Mouse (Mus musculus): ENCODE data around the gene P2rx6.

P2rx6 gene

GRCm38 (mm10) chr16:17561751-17562208 is at the start of gene P2rx6:
Gene P2rx6, plus strand, starts transcription at chr16:17561885.
- in situ Hi-C loops (cut with MboI, MseI): no loop called here

DNA sequence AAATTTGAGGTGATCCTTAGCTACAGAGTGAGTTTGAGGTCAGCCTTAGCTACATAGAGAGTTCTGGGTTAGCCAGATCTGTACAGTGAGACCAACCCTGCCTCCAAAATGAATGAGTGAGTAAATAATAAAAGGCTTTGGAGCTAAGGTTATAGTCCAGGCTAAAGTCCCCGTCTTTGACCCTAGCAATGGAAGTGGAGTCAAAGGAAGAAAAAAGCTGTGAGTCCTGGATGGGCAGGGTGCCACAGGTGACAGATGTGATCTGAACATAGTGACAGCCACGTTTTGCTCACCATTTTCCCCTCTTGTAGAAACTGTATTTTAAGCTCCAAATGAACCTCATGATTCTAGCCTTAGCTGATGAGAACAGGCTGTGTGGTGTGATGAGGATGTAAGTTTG is 42.8 kb upstream of the P2rx6 start:
- in situ Hi-C loops (cut with MboI, MseI): loop anchor here in 1 of 2 experiments (10.0 kb wide), 1 partner anchor 56 kb away; no protein-coding TSS in a partner anchor

- in situ Hi-C loops (cut with MboI, MseI): no loop called here
Measured at GRCm38 (mm10) chr16:17524156-17524555, 37.5 kb upstream of the P2rx6 start.

- in situ Hi-C loops (cut with MboI, MseI): no loop called here
Measured at GRCm38 (mm10) chr16:17525524-17525923, 36.2 kb upstream of the P2rx6 start.

- in situ Hi-C loops (cut with MboI, MseI): no loop called here
Measured at GRCm38 (mm10) chr16:17526223-17526622, 35.5 kb upstream of the P2rx6 start.

GRCm38 (mm10) chr16:17527606-17528005 is 34.1 kb upstream of the P2rx6 start:
- in situ Hi-C loops (cut with MboI, MseI): no loop called here

- in situ Hi-C loops (cut with MboI, MseI): no loop called here
Measured at GRCm38 (mm10) chr16:17528276-17528675, 33.4 kb upstream of the P2rx6 start.

DNA sequence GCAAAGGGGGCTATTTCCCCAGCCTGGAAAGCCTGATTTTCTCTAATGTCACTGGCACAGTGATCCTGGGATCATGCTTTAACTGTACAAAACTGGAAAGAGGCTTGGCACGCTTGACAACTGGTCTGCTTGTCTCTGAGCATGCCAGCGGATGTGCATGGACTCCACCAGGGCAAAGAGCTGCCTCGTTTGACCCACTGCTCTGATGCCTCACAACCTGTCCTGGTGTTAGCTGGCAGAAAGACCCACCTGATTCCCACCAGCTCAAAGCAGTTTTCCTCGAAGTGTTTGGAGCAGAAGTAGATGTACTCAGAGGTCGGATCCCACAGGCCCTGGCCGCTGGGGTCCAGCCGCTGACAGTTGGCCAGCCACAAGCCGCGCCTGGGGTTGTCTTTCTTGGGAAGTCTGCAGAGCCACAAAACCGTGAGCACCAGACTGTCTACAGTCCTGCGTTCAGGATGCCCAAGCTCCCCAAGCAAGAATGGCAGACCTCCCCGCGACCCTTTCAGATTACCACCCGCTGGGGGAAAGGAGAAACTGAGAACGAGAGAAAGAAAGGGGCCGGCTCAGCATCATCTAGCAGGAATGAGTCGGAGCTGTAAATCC is 31.6 kb upstream of the P2rx6 start:
- in situ Hi-C loops (cut with MboI, MseI): loop anchor here (5.0 to 10.0 kb wide), 2 partner anchors 73 to 395 kb away; partner anchors contain the start of gene Sdf2l1 (in 1 of the 2)

DNA sequence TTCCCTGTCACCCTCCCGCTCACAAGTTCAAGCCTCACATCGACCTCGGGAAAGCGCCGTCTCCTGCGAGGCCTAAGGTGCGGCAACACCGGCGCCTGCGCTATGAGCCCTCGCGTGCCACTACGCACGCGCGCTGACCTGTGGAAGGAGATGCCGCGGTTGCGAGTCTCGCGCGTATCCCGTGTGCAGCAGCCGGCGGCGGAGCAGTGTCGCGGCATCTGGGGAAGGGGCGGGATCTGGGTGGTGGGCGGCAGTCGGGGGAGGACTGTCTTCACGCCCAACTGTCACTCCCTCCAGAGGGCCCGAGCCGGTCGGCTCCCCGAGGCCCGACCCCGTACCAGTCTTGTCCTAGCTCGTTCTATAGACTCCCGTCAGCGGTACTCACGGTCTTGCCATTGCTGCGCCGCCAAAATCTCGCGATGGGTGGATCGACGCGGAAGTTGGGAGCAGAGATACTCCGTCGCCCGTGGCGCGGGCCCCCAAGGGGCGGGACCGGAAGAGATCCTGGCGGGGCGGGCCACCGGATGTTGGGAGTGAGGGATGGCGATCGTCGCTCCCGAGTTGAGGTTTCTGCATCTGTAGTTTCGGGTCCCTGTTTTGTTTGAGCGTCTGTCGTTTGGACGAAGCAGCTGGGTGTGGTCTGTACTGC is 30.9 kb upstream of the P2rx6 start, which contains the start of gene Thap7:
Gene Thap7 (minus strand): TSS at position 497 of the 649 bp plus-strand sequence.
- in situ Hi-C loops (cut with MboI, MseI): loop anchor here (5.0 to 10.0 kb wide), 2 partner anchors 73 to 396 kb away; partner anchors contain the start of gene Sdf2l1 (in 1 of the 2)

GRCm38 (mm10) chr16:17532271-17532670 is 29.4 kb upstream of the P2rx6 start:
- in situ Hi-C loops (cut with MboI, MseI): loop anchor here (5.0 to 10.0 kb wide), 2 partner anchors 75 to 397 kb away; partner anchors contain the start of gene Sdf2l1 (in 1 of the 2)

DNA sequence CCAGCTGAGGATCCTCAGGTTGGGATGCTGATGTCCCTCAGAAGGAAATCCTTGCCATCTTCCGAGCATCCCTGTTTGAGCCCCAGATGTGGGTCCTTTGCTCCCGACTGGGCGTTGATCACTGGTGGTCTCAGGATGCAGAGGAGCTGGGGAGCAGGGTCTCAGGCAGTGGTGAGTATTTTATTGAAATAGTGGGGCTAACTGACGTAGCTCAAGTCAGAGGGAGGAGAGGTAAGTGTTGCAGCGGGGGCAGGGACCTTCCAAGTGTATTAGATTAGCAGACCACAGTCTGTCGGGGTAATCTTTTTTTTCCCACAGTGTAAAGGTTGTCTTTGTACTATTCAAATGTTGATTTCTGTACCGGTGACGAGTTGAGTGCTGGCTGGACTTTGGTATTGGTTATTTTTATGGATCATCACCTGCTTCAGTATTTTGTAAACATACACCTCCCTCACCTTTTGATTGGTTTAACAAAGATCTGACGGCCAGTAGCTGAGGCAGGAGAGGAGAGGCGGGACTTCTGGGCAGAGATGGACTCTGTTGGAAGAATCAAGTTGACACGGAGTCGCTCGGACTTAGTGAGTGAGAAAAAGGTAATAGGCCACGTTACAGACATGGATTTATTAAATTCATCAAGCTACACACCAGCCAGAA is 28.9 kb upstream of the P2rx6 start:
- in situ Hi-C loops (cut with MboI, MseI): loop anchor here (5.0 to 10.0 kb wide), 2 partner anchors 76 to 398 kb away; partner anchors contain the start of gene Sdf2l1 (in 1 of the 2)

- in situ Hi-C loops (cut with MboI, MseI): loop anchor here in 1 of 2 experiments (10.0 kb wide), 1 partner anchor 402 kb away; the partner anchor contains the start of gene Sdf2l1
Measured at GRCm38 (mm10) chr16:17536584-17536983, 25.1 kb upstream of the P2rx6 start.

DNA sequence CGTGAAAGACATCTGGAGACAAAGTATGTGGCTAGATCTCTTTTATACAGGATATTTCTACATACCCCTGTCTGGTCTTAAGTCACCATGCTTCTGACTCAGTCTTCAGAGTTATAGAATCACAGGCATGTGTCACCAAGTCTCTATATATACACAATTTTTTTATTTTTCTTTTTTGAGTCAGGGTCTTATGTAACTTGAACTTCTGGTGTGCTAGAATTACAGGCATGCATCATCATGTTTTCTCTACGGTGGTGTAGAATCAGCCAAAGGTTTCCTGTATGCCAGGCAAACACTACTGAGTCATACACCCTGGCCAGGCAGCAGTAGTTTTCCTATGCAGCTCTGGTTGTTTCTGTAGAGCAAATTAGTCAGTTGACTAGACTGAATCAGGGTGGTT is 19.1 kb upstream of the P2rx6 start:
- in situ Hi-C loops (cut with MboI, MseI): no loop called here

DNA sequence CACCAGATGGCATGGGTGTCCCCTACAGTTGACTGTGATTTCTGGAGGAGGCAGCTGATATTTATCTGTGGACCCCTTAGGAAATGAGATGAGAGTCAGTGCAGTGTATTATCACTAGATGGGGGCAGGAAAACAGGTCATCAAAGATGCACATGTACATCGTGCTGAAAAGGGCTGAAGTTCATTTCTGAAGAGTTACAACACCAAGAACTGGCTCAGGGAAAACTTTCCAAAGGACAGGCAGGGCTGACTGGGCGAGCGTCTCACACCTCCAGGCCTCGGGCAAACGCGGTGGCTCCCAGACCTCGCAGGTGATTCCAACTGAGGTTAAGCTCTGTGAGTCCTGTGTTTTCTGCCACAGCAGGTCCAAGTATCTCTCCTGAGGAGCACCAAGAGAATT is 8.8 kb upstream of the P2rx6 start:
- in situ Hi-C loops (cut with MboI, MseI): loop anchor here in 1 of 2 experiments (10.0 kb wide), 1 partner anchor 1078 kb away; no protein-coding TSS in a partner anchor

DNA sequence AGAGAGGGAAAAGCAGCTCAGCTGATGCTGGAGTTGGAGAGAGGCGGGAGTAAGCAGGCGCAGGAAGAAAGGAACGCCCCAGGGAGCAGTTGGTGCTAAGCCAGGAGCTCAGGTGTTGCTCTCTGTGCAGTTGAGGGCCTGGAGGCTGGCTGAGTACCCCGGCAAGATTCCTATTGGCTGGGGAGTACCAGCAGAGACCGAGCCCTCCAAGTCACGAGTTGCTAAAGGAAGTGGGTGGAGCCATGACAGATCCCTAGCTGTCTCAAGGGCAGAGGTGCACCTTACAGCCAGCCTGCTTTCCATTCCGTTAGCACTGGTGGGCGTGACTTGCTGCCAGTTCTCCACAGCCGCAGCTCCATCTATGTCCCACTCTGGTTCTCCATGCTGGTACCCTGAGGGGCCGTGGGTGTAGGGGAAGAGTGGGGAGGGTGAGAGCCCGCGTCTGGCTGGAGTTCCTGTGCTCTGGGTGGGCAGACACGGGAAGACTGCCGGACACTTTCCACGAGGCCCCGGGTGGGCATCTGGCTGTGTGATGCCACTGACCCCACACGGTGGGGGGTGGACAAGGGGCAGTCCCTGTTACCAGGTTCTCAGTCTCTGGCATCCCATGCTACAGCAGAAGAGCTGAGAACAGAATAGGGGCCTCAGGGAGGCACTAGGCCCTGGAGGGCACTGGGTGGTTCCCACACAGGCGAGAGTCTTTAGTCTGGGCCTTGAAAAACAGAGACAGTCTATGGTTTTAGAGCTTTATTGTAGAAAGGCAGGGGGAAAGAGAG is 7.6 kb upstream of the P2rx6 start:
- in situ Hi-C loops (cut with MboI, MseI): loop anchor here in 1 of 2 experiments (10.0 kb wide), 1 partner anchor 1079 kb away; no protein-coding TSS in a partner anchor

DNA sequence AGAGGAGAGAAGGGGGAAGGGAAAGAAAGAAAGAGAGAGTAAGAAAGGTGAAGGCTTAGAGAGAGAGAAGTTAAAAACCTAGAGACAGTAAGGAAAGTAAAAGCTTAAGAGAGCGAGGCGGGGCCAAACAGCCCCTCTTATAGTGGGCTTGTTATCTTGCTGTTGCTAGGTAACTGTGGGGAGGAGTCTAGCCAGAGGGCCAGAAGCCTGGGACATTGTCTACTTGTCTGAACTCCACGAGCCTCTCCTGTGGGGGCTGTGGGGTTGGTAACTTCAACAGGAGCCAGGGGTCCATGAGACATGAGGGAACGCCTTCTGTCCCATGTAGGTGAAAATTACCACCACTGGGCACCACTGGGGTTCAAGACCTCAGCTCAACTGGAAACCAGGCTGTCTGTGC is 7.0 kb upstream of the P2rx6 start:
- in situ Hi-C loops (cut with MboI, MseI): loop anchor here in 1 of 2 experiments (5.0 to 10.0 kb wide), 2 partner anchors 63 to 1080 kb away; partner anchors contain the start of gene Smpd4

DNA sequence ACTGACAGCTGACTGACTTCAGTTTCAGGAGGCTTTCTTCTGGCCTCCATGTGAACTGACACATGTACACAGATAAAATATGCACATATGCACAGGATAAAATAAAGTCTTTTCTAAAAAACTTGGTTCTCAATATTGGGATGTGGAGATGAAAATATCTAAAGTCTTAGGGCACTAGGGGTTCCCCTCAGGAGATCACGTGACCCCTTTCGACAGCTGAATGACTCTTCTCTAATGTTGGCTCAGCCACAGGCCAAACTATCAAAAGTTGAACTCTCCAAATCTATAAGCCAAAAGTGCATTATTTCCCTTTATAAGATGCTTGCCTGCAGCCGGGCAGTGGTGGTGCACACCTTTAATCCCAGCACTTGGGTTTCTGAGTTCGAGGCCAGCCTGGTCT is 5.5 kb upstream of the P2rx6 start:
- in situ Hi-C loops (cut with MboI, MseI): loop anchor here in 1 of 2 experiments (5.0 to 10.0 kb wide), 2 partner anchors 61 to 1081 kb away; partner anchors contain the start of gene Smpd4

- in situ Hi-C loops (cut with MboI, MseI): loop anchor here in 1 of 2 experiments (5.0 to 10.0 kb wide), 2 partner anchors 60 to 1082 kb away; partner anchors contain the start of gene Smpd4
Measured at GRCm38 (mm10) chr16:17556907-17557306, 4.8 kb upstream of the P2rx6 start.

- in situ Hi-C loops (cut with MboI, MseI): loop anchor here in 1 of 2 experiments (5.0 to 10.0 kb wide), 2 partner anchors 59 to 1083 kb away; partner anchors contain the start of gene Smpd4
Measured at GRCm38 (mm10) chr16:17557947-17558480, 3.7 kb upstream of the P2rx6 start.

GRCm38 (mm10) chr16:17558811-17559210 is 2.9 kb upstream of the P2rx6 start:
- in situ Hi-C loops (cut with MboI, MseI): loop anchor here in 1 of 2 experiments (5.0 to 10.0 kb wide), 2 partner anchors 58 to 1084 kb away; partner anchors contain the start of gene Smpd4

Measured in T-helper 17 cell (primary cell).